Mouse (Mus musculus) neural tube, embryonic 10.5 days (tissue): ENCODE measurements around the gene Syce1.
"Not testable (repeated sequence)": the region's sequence is repeated elsewhere in the genome, so short reads cannot be mapped to it uniquely, and the experiment has no call there.

Experiments
- DNase-seq: peaks from one replicate; pipeline ENCODE4 v3.0.0-alpha.2; 2017; ENCODE audit warnings: low spot score; ENCODE audit errors: extremely low spot score

Gene Syce1

GRCm38 (mm10) chr7:140765888-140766739, 21.5 kb downstream of the Syce1 start:
- no peak for DNase-seq

GRCm38 (mm10) chr7:140765391-140765790, 22.3 kb downstream of the Syce1 start:
- DNase-seq, result not testable (repeated sequence)

- DNase-seq, result no peak
Observed at GRCm38 (mm10) chr7:140763447-140764020, 24.1 kb downstream of the Syce1 start, which contains the start of gene Cyp2e1. Cyp2e1 (plus strand) TSS chr7:140763739.

GRCm38 (mm10) chr7:140760647-140761046, 27.0 kb downstream of the Syce1 start:
- no peak for DNase-seq

- DNase-seq, result no peak
Observed at GRCm38 (mm10) chr7:140756151-140756854, 31.3 kb downstream of the Syce1 start.

DNA sequence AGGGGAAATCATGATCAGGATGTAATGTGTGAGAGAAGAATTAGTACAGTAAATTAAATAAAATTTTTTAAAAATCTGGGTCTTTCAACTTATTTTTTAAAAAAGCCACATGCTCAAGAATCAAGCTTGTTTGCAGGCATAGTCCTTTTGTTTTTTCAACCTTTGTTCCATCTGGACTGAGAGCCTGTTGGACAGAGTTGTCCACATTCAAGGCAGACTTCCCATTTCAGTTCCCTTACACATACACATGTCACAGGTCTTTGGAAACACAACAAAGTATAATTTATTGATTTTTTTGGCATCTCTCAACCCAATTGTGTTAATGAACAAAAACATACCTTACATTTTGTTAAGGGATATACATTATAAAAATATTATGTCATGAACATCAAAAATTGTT, 33.1 kb downstream of the Syce1 start:
- DNase-seq, result no peak

GRCm38 (mm10) chr7:140748827-140749160, 38.9 kb downstream of the Syce1 start:
- DNase-seq, result no peak

- DNase-seq, result no peak
Observed at GRCm38 (mm10) chr7:140748116-140748826, 39.4 kb downstream of the Syce1 start.

GRCm38 (mm10) chr7:140747402-140747801, 40.2 kb downstream of the Syce1 start:
- no peak for DNase-seq

GRCm38 (mm10) chr7:140733162-140733561, 54.5 kb downstream of the Syce1 start:
- no peak for DNase-seq
